Mouse (Mus musculus) cerebellum, adult 2 months (tissue): Measurements from ENCODE around the gene Olfr1495. TPM values are rescaled to one million over a fixed set of nuclear protein-coding genes. Genes with fewer than 3 reads are reported as not detected.
A peak's percentile ranks its signal among the peaks of the same experiment; 100 is the strongest.
"Not testable (repeated sequence)": the region's sequence is repeated elsewhere in the genome, so short reads cannot be mapped to it uniquely, and the experiment has no call there.

Experiments used
- DNase-seq, 2 experiments: peaks; one replicate each; pipeline ENCODE4 v3.0.0; 2021
- H3K27ac ChIP-seq: fragments of 200-500 bp; 2 replicates; pipeline ENCODE4 v1.5.1; 2012; ENCODE audit warnings: low read length, control low read depth, inconsistent platforms; ENCODE audit not compliant: insufficient read depth
- H3K27me3 ChIP-seq: fragments of 200-500 bp; 2 replicates; pipeline ENCODE4 v1.6.1; 2012; ENCODE audit warnings: inconsistent platforms, mild to moderate bottlenecking, low read length, moderate library complexity; ENCODE audit not compliant: control insufficient read depth, insufficient read depth
- H3K4me1 ChIP-seq: fragments of 200-500 bp; 2 replicates; pipeline ENCODE4 v1.6.1; 2011; ENCODE audit warnings: low read length; ENCODE audit not compliant: control insufficient read depth, insufficient read depth
- H3K4me3 ChIP-seq: fragments of 200-500 bp; replicated peaks from 2 replicates; pipeline ENCODE3; 2011; ENCODE audit warnings: mild to moderate bottlenecking, low read depth, low read length, control low read depth; ENCODE audit not compliant: insufficient read depth
- CTCF ChIP-seq: fragments of 200-500 bp; IDR thresholded peaks from 2 replicates; pipeline ENCODE4 v1.5.1; 2011; ENCODE audit warnings: low read depth, mild to moderate bottlenecking, control low read depth, low read length, moderate library complexity, borderline replicate concordance; ENCODE audit not compliant: insufficient read depth
- POLR2A ChIP-seq: fragments of 200-500 bp; IDR thresholded peaks from 2 replicates; pipeline ENCODE4 v1.6.1; 2011; ENCODE audit warnings: low read length, control low read depth, borderline replicate concordance; ENCODE audit not compliant: insufficient read depth
- WGBS: fragments of 180-500 bp; shearing (Covaris S2); methylation state at CpG from one replicate; pipeline ENCODE4 v1.1.7; 2018; 5-methylcytosine and 5-hydroxymethylcytosine counted together
- polyA plus RNA-seq: library from polyadenylated mRNA; depleted of rRNA; stranded (reverse); fragments of >200 nt; gene quantifications from 2 replicates; pipeline ENCODE4 v1.2.3, GENCODE M21; 2012; rRNA removed

Gene Olfr1495
- polyA plus RNA-seq, result not detected in 2 replicates

GRCm38 (mm10) chr19:13764306-13764705 is at the start of gene Olfr1495:
TSS of gene Olfr1495 (plus strand) at chr19:13764606.
- DNase-seq, result no peak
- 78% methylated on average over 3 of the region's 3 CpGs for WGBS
- Histone ChIP-seq H3K27me3 (no peaks in the 10 kb centered on the region), H3K4me3 (no peak within 1 kb of the TSS), H3K4me1 (no peaks in the 10 kb centered on the region), H3K27ac (no peak within 1 kb of the TSS)
- TF ChIP-seq POLR2A (no peak), CTCF (no peak)

GRCm38 (mm10) chr19:13722978-13723377 is 41.4 kb upstream of the Olfr1495 start, which contains the start of gene Olfr1493-ps1:
TSS of gene Olfr1493-ps1 (plus strand) at chr19:13723278.
- no peaks in the 10 kb centered on the region for H3K27me3 ChIP-seq
- H3K4me3 ChIP-seq, result no peak within 1 kb of the TSS
- no peak for TF ChIP-seq POLR2A
- TF ChIP-seq CTCF, result no peak
- 38% methylated on average over 2 of the region's 2 CpGs for WGBS
- no peak for DNase-seq
- H3K27ac ChIP-seq, result no peak within 1 kb of the TSS
- H3K4me1 ChIP-seq, result no peaks in the 10 kb centered on the region

GRCm38 (mm10) chr19:13739428-13739827 is 25.0 kb upstream of the Olfr1495 start, which contains the start of gene Olfr1494:
TSS of gene Olfr1494 (plus strand) at chr19:13739728.
- Histone ChIP-seq H3K27me3 (no peaks in the 10 kb centered on the region), H3K4me3 (no peak within 1 kb of the TSS), H3K27ac (no peak within 1 kb of the TSS), H3K4me1 (no peaks in the 10 kb centered on the region)
- no peak for DNase-seq
- no peak for TF ChIP-seq CTCF
- no peak for TF ChIP-seq POLR2A
- WGBS, result 85% methylated on average over 4 of the region's 4 CpGs

GRCm38 (mm10) chr19:13749366-13749765 is 15.0 kb upstream of the Olfr1495 start:
- TF ChIP-seq CTCF, result no peak
- no peak for TF ChIP-seq POLR2A
- Histone ChIP-seq H3K27me3 (no peaks in the 10 kb centered on the region), H3K4me1 (no peaks in the 10 kb centered on the region), H3K4me3 (no peak overlapping the region), H3K27ac (no peak overlapping the region)
- 56% methylated on average over 1 of the region's 1 CpGs for WGBS
- peak; percentile 40 to 56 for DNase-seq

- TF ChIP-seq POLR2A (no peak), CTCF (peak; percentile 35; the same call in 1 of the 2 replicates)
- DNase-seq, result peak; percentile 37 to 63
- Histone ChIP-seq H3K27ac (no peak overlapping the region), H3K27me3 (no peaks in the 10 kb centered on the region), H3K4me1 (no peaks in the 10 kb centered on the region), H3K4me3 (no peak overlapping the region)
- 55% methylated on average over 9 of the region's 9 CpGs for WGBS
Measured at GRCm38 (mm10) chr19:13768565-13769276, 4.3 kb downstream of the Olfr1495 start.

DNA sequence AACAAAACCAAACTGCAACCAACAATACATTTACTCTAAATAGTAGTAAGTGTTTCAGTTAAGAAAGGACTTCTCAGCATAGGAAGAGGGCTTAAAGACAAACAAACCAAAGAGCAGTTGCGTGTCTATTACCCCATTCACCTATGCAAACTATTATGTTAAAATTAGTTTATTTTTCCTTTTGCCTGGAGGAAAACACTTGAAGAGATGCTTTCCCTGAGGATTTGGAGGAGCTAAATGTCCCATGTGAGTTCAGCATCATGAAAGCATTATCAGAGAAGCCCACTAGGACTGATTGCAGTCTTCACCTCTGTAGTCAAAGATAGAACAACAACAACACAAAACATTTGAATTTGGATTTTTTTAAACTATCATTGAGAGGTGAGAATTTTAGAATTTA is 13.2 kb downstream of the Olfr1495 start, which contains the start of gene Olfr1496:
TSS of gene Olfr1496 (plus strand) at position 301 of the 400 bp plus-strand sequence.
- TF ChIP-seq POLR2A, result no peak
- TF ChIP-seq CTCF, result no peak
- WGBS, result 82% methylated on average over 1 of the region's 1 CpGs

GRCm38 (mm10) chr19:13798102-13798501 is 33.7 kb downstream of the Olfr1495 start, which contains the start of gene Olfr1497:
TSS of gene Olfr1497 (minus strand) at chr19:13798202.
- Histone ChIP-seq H3K4me3 (no peak within 1 kb of the TSS), H3K27me3 (no peaks in the 10 kb centered on the region), H3K4me1 (no peaks in the 10 kb centered on the region), H3K27ac (no peak within 1 kb of the TSS)
- DNase-seq, result no peak
- TF ChIP-seq CTCF, result no peak
- no peak for TF ChIP-seq POLR2A

More for the DNA sequence above, 13.2 kb downstream of the Olfr1495 start, which contains the start of gene Olfr1496:
- Histone ChIP-seq H3K27ac (no peak within 1 kb of the TSS), H3K4me1 (no peaks in the 10 kb centered on the region), H3K4me3 (no peak within 1 kb of the TSS), H3K27me3 (no peaks in the 10 kb centered on the region)
- no peak for DNase-seq

DNA sequence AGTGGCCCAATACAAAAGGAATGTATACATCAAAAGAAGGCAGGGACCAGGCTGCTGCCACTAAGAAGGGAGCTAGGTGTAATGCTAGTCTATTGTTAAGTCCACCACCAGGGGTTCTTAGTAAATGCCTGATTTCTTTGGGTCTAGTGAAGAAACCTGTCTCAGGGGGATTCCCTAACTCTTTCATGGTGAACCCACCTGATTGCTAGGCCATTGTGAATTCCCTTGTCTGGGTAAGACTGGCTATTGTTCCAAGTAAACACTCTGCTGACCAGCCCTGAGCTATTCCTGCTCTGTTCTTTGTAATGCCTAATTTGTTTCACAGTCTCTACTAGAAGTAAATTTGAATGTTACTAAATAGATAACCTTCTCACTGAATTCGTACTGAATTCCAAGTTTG is 41.1 kb downstream of the Olfr1495 start:
- 45% methylated on average over 1 of the region's 1 CpGs for WGBS
- H3K4me1 ChIP-seq, H3K27ac ChIP-seq, H3K27me3 ChIP-seq, H3K4me3 ChIP-seq, DNase-seq: not testable (repeated sequence)
